Mouse (Mus musculus): ENCODE measurements around the gene Stac2. TPM values are rescaled to one million over a fixed set of nuclear protein-coding genes. Genes with fewer than 3 reads are reported as not detected.

Gene Stac2
- total and polyA plus RNA-seq, 3 experiments, result 0.07 TPM; not detected in 2

GRCm38 (mm10) chr11:98001986-98002385, 51.3 kb downstream of the Stac2 start (continued):
- TF ChIP-seq IRF4 (IDR thresholded peaks at IDR 0.05; ENCODE audit: low read depth, low read length) (0 out of 2 replicates have a peak, but pooled peaks have one; percentile 10), CHD1 (IDR thresholded peaks at IDR 0.05; ENCODE audit: low read depth, low read length) (no peak), PAX5 (IDR thresholded peaks at IDR 0.05; ENCODE audit: low read length) (no peak), E2F4 (IDR thresholded peaks at IDR 0.05; ENCODE audit: insufficient replicate concordance, low read depth, low read length) (no peak), RAD21 (IDR thresholded peaks at IDR 0.05; ENCODE audit: low read depth, low read length) (no peak), SIN3A (IDR thresholded peaks at IDR 0.05; ENCODE audit: low read length) (no peak)

GRCm38 (mm10) chr11:98001351-98001824, 51.9 kb downstream of the Stac2 start:
- Histone ChIP-seq H3K9me3 (replicated peaks; ENCODE audit: low read length) (peaks cover 3% of the 10 kb centered on the region), H3K27ac (ENCODE audit: insufficient read depth, low read depth) (peak overlapping the region; percentile 5), H3K36me3 (replicated peaks in 1 of 2; ENCODE audit: control insufficient read depth in 1 of 2, insufficient read depth in 1 of 2, low read length in 1 of 2) (peaks cover 0 to 3% of the 10 kb centered on the region in 2 experiments), H3K4me2 (ENCODE audit: insufficient read depth, low read depth, poor library complexity, severe bottlenecking) (peak overlapping the region; percentile 69; the same call in 1 of the 2 replicates), H3K79me2 (replicated peaks; ENCODE audit: control insufficient read depth, extremely low read depth, insufficient read depth, poor library complexity, severe bottlenecking) (no peaks in the 10 kb centered on the region), H3K27me3 (replicated peaks) (no peaks in the 10 kb centered on the region), H3K4me1 (ENCODE audit: control insufficient read depth in 1 of 2, insufficient read depth in 2 of 2) (peaks cover 41 to 75% of the 10 kb centered on the region in 2 experiments), H3K9ac (ENCODE audit: insufficient read depth, low read depth) (no peak overlapping the region), H3K4me3 (replicated peaks in 1 of 3; ENCODE audit: low read depth in 2 of 3, low read length in 2 of 3, poor library complexity in 1 of 3) (peak overlapping the region in 1 of 3 experiments; percentile 54)
- peak; percentile 63; the same call in 1 of the 2 replicates for TF ChIP-seq MAZ (IDR thresholded peaks at IDR 0.05; ENCODE audit: low read depth, low read length)
- TF ChIP-seq MYC (IDR thresholded peaks at IDR 0.05; ENCODE audit: low read depth, low read length), result no peak
- 0 out of 2 replicates have a peak, but pooled peaks have one; percentile 3 for TF ChIP-seq NRF1 (IDR thresholded peaks at IDR 0.05; ENCODE audit: low read depth, low read length)
- peak; percentile 45 for TF ChIP-seq SIN3A (IDR thresholded peaks at IDR 0.05; ENCODE audit: low read length)
- 0 out of 2 replicates have a peak, but pooled peaks have one; percentile 6 for TF ChIP-seq ETS1 (conservative IDR thresholded peaks at IDR 0.05; ENCODE audit: low read depth, low read length)
- TF ChIP-seq SMC3 (IDR thresholded peaks at IDR 0.05; ENCODE audit: low read depth, low read length), result no peak
- in situ Hi-C loops (cut with MboI; ENCODE audit: low pct_ligation_motif_present, low pct_unique_long_range_greater_than_20kb, low sequenced_read_pairs), result no loop called here
- dilution Hi-C loops (cut with MboI; ENCODE audit: extremely low pct_ligation_motif_present, extremely low pct_unique_long_range_greater_than_20kb, low sequenced_read_pairs), result no loop called here
- peak; percentile 45 for DNase-seq (ENCODE audit: extremely low read depth)

DNA sequence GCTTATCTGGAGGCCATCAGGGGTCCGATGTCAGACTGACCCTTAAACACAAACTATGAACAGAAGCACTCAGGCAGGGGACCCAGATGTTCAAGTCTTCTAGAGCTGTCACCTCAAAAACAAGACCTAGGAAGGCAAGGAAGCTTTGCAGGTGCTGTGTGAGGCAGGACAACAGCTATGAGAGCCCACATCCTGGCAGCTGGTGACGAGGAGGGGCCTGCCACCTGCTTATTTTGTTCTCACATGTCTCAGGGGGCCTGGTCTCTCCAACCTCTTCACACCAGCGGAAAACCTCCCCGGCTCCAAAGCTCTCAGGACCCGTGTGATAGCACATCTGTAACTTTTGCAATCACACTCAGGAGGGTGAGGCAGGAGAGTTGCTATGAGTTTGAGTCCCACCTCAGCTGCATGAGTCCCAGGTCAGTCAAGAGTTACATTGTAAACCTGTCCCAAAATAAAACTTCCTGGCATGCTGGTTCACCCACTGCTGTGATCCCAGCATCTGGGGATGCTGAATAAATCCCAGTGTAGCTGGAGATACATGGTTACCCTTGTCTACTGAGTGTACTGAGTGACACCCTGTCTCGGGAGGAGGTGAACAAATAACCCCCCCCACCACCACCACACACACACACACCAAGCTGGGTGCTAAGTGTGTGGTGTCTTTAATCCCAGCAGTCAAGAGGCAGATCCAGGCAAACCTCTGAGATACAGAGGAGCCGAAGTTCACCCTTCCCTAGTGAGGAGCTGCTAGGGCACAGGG, 52.7 kb downstream of the Stac2 start:
- no peak overlapping the region for H3K4me3 ChIP-seq (replicated peaks in 1 of 3; ENCODE audit: low read depth in 2 of 3, low read length in 2 of 3, poor library complexity in 1 of 3)
- DNase-seq (ENCODE audit: extremely low read depth), result peak; percentile 94
- in situ Hi-C loops (cut with MboI; ENCODE audit: low pct_ligation_motif_present, low pct_unique_long_range_greater_than_20kb, low sequenced_read_pairs) (no loop called here), dilution Hi-C loops (cut with MboI; ENCODE audit: extremely low pct_ligation_motif_present, extremely low pct_unique_long_range_greater_than_20kb, low sequenced_read_pairs) (no loop called here)
- H3K36me3 ChIP-seq (replicated peaks in 1 of 2; ENCODE audit: control insufficient read depth in 1 of 2, insufficient read depth in 1 of 2, low read length in 1 of 2), result peaks cover 0 to 3% of the 10 kb centered on the region in 2 experiments
- peak overlapping the region; percentile 69 for H3K4me2 ChIP-seq (ENCODE audit: insufficient read depth, low read depth, poor library complexity, severe bottlenecking)
- peak overlapping the region; percentile 88 for H3K27ac ChIP-seq (ENCODE audit: insufficient read depth, low read depth)
- peak overlapping the region; percentile 23; the same call in 1 of the 2 replicates for H3K9ac ChIP-seq (ENCODE audit: insufficient read depth, low read depth)
- H3K27me3 ChIP-seq (replicated peaks), result no peaks in the 10 kb centered on the region
- peaks cover 42 to 83% of the 10 kb centered on the region in 2 experiments for H3K4me1 ChIP-seq (ENCODE audit: control insufficient read depth in 1 of 2, insufficient read depth in 2 of 2)
- no peaks in the 10 kb centered on the region for H3K79me2 ChIP-seq (replicated peaks; ENCODE audit: control insufficient read depth, extremely low read depth, insufficient read depth, poor library complexity, severe bottlenecking)
- H3K9me3 ChIP-seq (replicated peaks; ENCODE audit: low read length), result peaks cover 3% of the 10 kb centered on the region
- TF ChIP-seq KAT2A (IDR thresholded peaks at IDR 0.05; ENCODE audit: insufficient replicate concordance, low read length) (no peak), GABPA (IDR thresholded peaks at IDR 0.05; ENCODE audit: insufficient replicate concordance, low read depth, low read length) (no peak), ZC3H11A (IDR thresholded peaks at IDR 0.05; ENCODE audit: low read depth, low read length) (no peak), SIN3A (IDR thresholded peaks at IDR 0.05; ENCODE audit: low read length) (peak; percentile 86), POLR2AphosphoS2 (IDR thresholded peaks at IDR 0.05; ENCODE audit: low read depth, low read length) (no peak), EP300 (IDR thresholded peaks at IDR 0.05; ENCODE audit: low read length) (peak; percentile 89), ZNF384 (IDR thresholded peaks at IDR 0.05; ENCODE audit: low read depth, low read length) (no peak), CHD2 (IDR thresholded peaks at IDR 0.05; ENCODE audit: low read length) (no peak), ELF1 (IDR thresholded peaks at IDR 0.05; ENCODE audit: low read depth, low read length) (no peak), ZKSCAN1 (IDR thresholded peaks at IDR 0.05; ENCODE audit: borderline replicate concordance, low read depth, low read length) (no peak), NRF1 (IDR thresholded peaks at IDR 0.05; ENCODE audit: low read depth, low read length) (no peak), POLR2A (IDR thresholded peaks at IDR 0.05; ENCODE audit: low read depth, low read length) (peak; percentile 30; the same call in 1 of the 2 replicates), MXI1 (IDR thresholded peaks at IDR 0.05; ENCODE audit: low read depth, low read length) (no peak; the same call in 1 of the 2 replicates), HCFC1 (IDR thresholded peaks at IDR 0.05; ENCODE audit: low read depth, low read length) (peak; percentile 7; the same call in 1 of the 2 replicates), TCF12 (IDR thresholded peaks at IDR 0.05; ENCODE audit: low read depth, low read length) (peak; percentile 100), USF1 (IDR thresholded peaks at IDR 0.05; ENCODE audit: low read depth, low read length) (no peak), MAFK (IDR thresholded peaks at IDR 0.05; ENCODE audit: insufficient replicate concordance, low read length) (no peak), JUND (conservative IDR thresholded peaks at IDR 0.05; ENCODE audit: low read depth, low read length) (no peak), PAX5 (IDR thresholded peaks at IDR 0.05; ENCODE audit: low read length) (no peak), ZMIZ1 (IDR thresholded peaks at IDR 0.05; ENCODE audit: low read depth, low read length) (no peak), IRF4 (IDR thresholded peaks at IDR 0.05; ENCODE audit: low read depth, low read length) (peak; percentile 73)
